Mouse (Mus musculus) embryonic facial prominence, embryonic 12.5 days (tissue): ENCODE measurements around the gene Zbtb14. TPM values are rescaled to one million over a fixed set of nuclear protein-coding genes. Genes with fewer than 3 reads are reported as not detected.
A peak's percentile ranks its signal among the peaks of the same experiment; 100 is the strongest.

Source experiments
- ATAC-seq: fragments of 200-750 bp; cut with Nextera tagmentation; 2 replicates; pipeline ENCODE4 v1.8.0; 2017; ENCODE audit not compliant: insufficient number of reproducible peaks, insufficient read depth, low FRiP score, low TSS enrichment
- H3K27ac ChIP-seq: fragments of 300-500 bp; sonication (generic); 2 replicates; pipeline ENCODE4 v1.5.1; 2016; ENCODE audit warnings: mild to moderate bottlenecking
- H3K27me3 ChIP-seq: fragments of 300-500 bp; sonication (generic); 2 replicates; pipeline ENCODE4 v1.6.1; 2016; ENCODE audit warnings: mild to moderate bottlenecking, moderate library complexity
- H3K36me3 ChIP-seq: fragments of 300-500 bp; sonication (generic); 2 replicates; pipeline ENCODE4 v1.6.1; 2016; ENCODE audit warnings: mild to moderate bottlenecking
- H3K4me1 ChIP-seq: fragments of 300-500 bp; sonication (generic); 2 replicates; pipeline ENCODE4 v1.6.1; 2016
- H3K4me2 ChIP-seq: fragments of 300-500 bp; sonication (generic); replicated peaks from 2 replicates; pipeline ENCODE4 v1.6.1; 2016; ENCODE audit warnings: mild to moderate bottlenecking, moderate library complexity
- H3K4me3 ChIP-seq: fragments of 300-500 bp; sonication (generic); 2 replicates; pipeline ENCODE4 v1.5.1; 2016; ENCODE audit warnings: mild to moderate bottlenecking
- H3K9ac ChIP-seq: fragments of 300-500 bp; sonication (generic); 2 replicates; pipeline ENCODE4 v1.6.1; 2016; ENCODE audit warnings: mild to moderate bottlenecking, moderate library complexity
- H3K9me3 ChIP-seq: fragments of 300-500 bp; sonication (generic); 2 replicates; pipeline ENCODE4 v1.6.1; 2016; ENCODE audit warnings: mild to moderate bottlenecking, moderate library complexity
- whole genome bisulfite sequencing: fragments of 180-500 bp; shearing (Covaris S2); methylation state at CpG from one replicate; pipeline ENCODE4 v1.1.7; 2016; 5-methylcytosine and 5-hydroxymethylcytosine counted together
- polyA plus RNA-seq: library from polyadenylated mRNA; unstranded; fragments of >200 nt; fragmentation: Nextera tagmentation; extraction: Ambion mirVana; gene quantifications from 2 replicates; pipeline ENCODE4 v1.2.1, GENCODE M21; 2016

The Zbtb14 gene
- polyA plus RNA-seq, 1 experiment from 2014 or later = 30.6 TPM

- Histone ChIP-seq H3K4me3 (peak overlapping the region; percentile 69), H3K27me3 (no peaks in the 10 kb centered on the region), H3K36me3 (no peaks in the 10 kb centered on the region), H3K9ac (0 out of 2 replicates have a peak overlapping the region, but pooled peaks have one; percentile 79), H3K4me2 (peak overlapping the region; percentile 57), H3K27ac (no peak overlapping the region), H3K4me1 (0 out of 2 replicates have a peak, but pooled peaks cover 4% of the 10 kb centered on the region), H3K9me3 (no peaks in the 10 kb centered on the region)
- ATAC-seq = no peak
These were observed 33.3 kb downstream of the Zbtb14 start for GRCm38 (mm10) chr17:69416163-69416562.

- Histone ChIP-seq H3K4me3 (peak overlapping the region; percentile 69), H3K27me3 (no peaks in the 10 kb centered on the region), H3K9ac (peak overlapping the region; percentile 79), H3K9me3 (no peaks in the 10 kb centered on the region), H3K36me3 (no peaks in the 10 kb centered on the region), H3K4me1 (0 out of 2 replicates have a peak, but pooled peaks cover 4% of the 10 kb centered on the region), H3K4me2 (peak overlapping the region; percentile 68), H3K27ac (peak overlapping the region; percentile 84)
- WGBS = under 1% methylated on average over 56 of the region's 56 CpGs
- ATAC-seq = peak; percentile 97
These were observed 34.2 kb downstream of the Zbtb14 start for GRCm38 (mm10) chr17:69416920-69417661.

- H3K27ac ChIP-seq = peak overlapping the region; percentile 84; the same call in 1 of the 2 replicates
- ATAC-seq = 0 out of 2 replicates have a peak, but pooled peaks have one; percentile 22
- H3K36me3 ChIP-seq = no peaks in the 10 kb centered on the region
- peak overlapping the region; percentile 69 for H3K4me3 ChIP-seq
- no peaks in the 10 kb centered on the region for H3K27me3 ChIP-seq
- 3% methylated on average over 26 of the region's 26 CpGs for WGBS
- no peaks in the 10 kb centered on the region for H3K9me3 ChIP-seq
- peak overlapping the region; percentile 68 for H3K4me2 ChIP-seq
- peak overlapping the region; percentile 79 for H3K9ac ChIP-seq
- H3K4me1 ChIP-seq = 0 out of 2 replicates have a peak, but pooled peaks cover 4% of the 10 kb centered on the region
These were observed 35.0 kb downstream of the Zbtb14 start for GRCm38 (mm10) chr17:69417724-69418373.

- H3K27ac ChIP-seq = no peak overlapping the region
- no peaks in the 10 kb centered on the region for H3K27me3 ChIP-seq
- WGBS = 6% methylated on average over 1 of the region's 1 CpGs
- H3K4me1 ChIP-seq = 0 out of 2 replicates have a peak, but pooled peaks cover 4% of the 10 kb centered on the region
- H3K4me2 ChIP-seq = no peak overlapping the region
- no peak overlapping the region for H3K4me3 ChIP-seq
- ATAC-seq = no peak
- no peak overlapping the region for H3K9ac ChIP-seq
- no peaks in the 10 kb centered on the region for H3K36me3 ChIP-seq
- no peaks in the 10 kb centered on the region for H3K9me3 ChIP-seq
These were observed 38.7 kb downstream of the Zbtb14 start for GRCm38 (mm10) chr17:69421592-69421991.

- H3K9me3 ChIP-seq = no peaks in the 10 kb centered on the region
- ATAC-seq = no peak
- H3K27ac ChIP-seq = no peak overlapping the region
- H3K4me1 ChIP-seq = peaks cover 16% of the 10 kb centered on the region; the same call in 1 of the 2 replicates
- H3K36me3 ChIP-seq = no peaks in the 10 kb centered on the region
- no peak overlapping the region for H3K4me2 ChIP-seq
- 74% methylated on average over 5 of the region's 5 CpGs for WGBS
- H3K4me3 ChIP-seq = no peak overlapping the region
- H3K27me3 ChIP-seq = peaks cover 51% of the 10 kb centered on the region
- H3K9ac ChIP-seq = no peak overlapping the region
These were observed 55.0 kb downstream of the Zbtb14 start for GRCm38 (mm10) chr17:69437836-69438235.

GRCm38 (mm10) chr17:69438486-69438885 lies 55.6 kb downstream of the Zbtb14 start:
- no peaks in the 10 kb centered on the region for H3K9me3 ChIP-seq
- no peak overlapping the region for H3K9ac ChIP-seq
- peak overlapping the region; percentile 38; the same call in 1 of the 2 replicates for H3K4me3 ChIP-seq
- no peak for ATAC-seq
- H3K36me3 ChIP-seq = no peaks in the 10 kb centered on the region
- peaks cover 16% of the 10 kb centered on the region; the same call in 1 of the 2 replicates for H3K4me1 ChIP-seq
- H3K4me2 ChIP-seq = peak overlapping the region; percentile 77
- peaks cover 51% of the 10 kb centered on the region for H3K27me3 ChIP-seq
- WGBS = 30% methylated on average over 14 of the region's 14 CpGs
- no peak overlapping the region for H3K27ac ChIP-seq

GRCm38 (mm10) chr17:69438990-69439491 lies 56.2 kb downstream of the Zbtb14 start, which contains the start of gene Akain1:
Gene Akain1, plus strand, starts transcription at chr17:69439326.
- peak within 1 kb of the TSS; percentile 77 for H3K4me2 ChIP-seq
- ATAC-seq = peak; percentile 93
- H3K9ac ChIP-seq = 0 out of 2 replicates have a peak within 1 kb of the TSS, but pooled peaks have one; percentile 19
- peak within 1 kb of the TSS; percentile 38 for H3K4me3 ChIP-seq
- no peaks in the 10 kb centered on the region for H3K36me3 ChIP-seq
- H3K4me1 ChIP-seq = peaks cover 16% of the 10 kb centered on the region; the same call in 1 of the 2 replicates
- under 1% methylated on average over 43 of the region's 44 CpGs for WGBS
- H3K27me3 ChIP-seq = peaks cover 51% of the 10 kb centered on the region
- no peaks in the 10 kb centered on the region for H3K9me3 ChIP-seq
- no peak within 1 kb of the TSS for H3K27ac ChIP-seq

- H3K4me2 ChIP-seq = peak overlapping the region; percentile 77
- H3K4me3 ChIP-seq = peak overlapping the region; percentile 38
- H3K27me3 ChIP-seq = peaks cover 51% of the 10 kb centered on the region
- WGBS = under 1% methylated on average over 51 of the region's 52 CpGs
- ATAC-seq = no peak
- H3K4me1 ChIP-seq = peaks cover 16% of the 10 kb centered on the region; the same call in 1 of the 2 replicates
- H3K36me3 ChIP-seq = no peaks in the 10 kb centered on the region
- H3K9ac ChIP-seq = 0 out of 2 replicates have a peak overlapping the region, but pooled peaks have one; percentile 7
- no peak overlapping the region for H3K27ac ChIP-seq
- no peaks in the 10 kb centered on the region for H3K9me3 ChIP-seq
These were observed 57.0 kb downstream of the Zbtb14 start for GRCm38 (mm10) chr17:69439571-69440480.

Other genes starting within 250 kb of the Zbtb14 start
- not detected in 2 replicates for gene Akain1, start 56.3 kb downstream of the Zbtb14 start, polyA plus RNA-seq